Mouse (Mus musculus): Measurements from ENCODE around the gene Aspscr1. TPM values are rescaled to one million over a fixed set of nuclear protein-coding genes. Genes with fewer than 3 reads are reported as not detected.
"Not testable (repeated sequence)": the region's sequence is repeated elsewhere in the genome, so short reads cannot be mapped to it uniquely, and the experiment has no call there.

The Aspscr1 gene
- total RNA-seq, 2 experiments from 2014 or later, result 35.0 to 37.9 TPM

- DNase-seq, result no peak
- intact Hi-C loops (cut with DNase I), result no loop called here
Observed at GRCm38 (mm10) chr11:120728530-120729240, 55.9 kb downstream of the Aspscr1 start.

- intact Hi-C loops (cut with DNase I), result not testable (repeated sequence)
Observed at GRCm38 (mm10) chr11:120729432-120730050, 56.8 kb downstream of the Aspscr1 start.

GRCm38 (mm10) chr11:120730331-120730870 lies 57.6 kb downstream of the Aspscr1 start:
- intact Hi-C loops (cut with DNase I), result no loop called here
- DNase-seq, result no peak

More at GRCm38 (mm10) chr11:120729432-120730050, 56.8 kb downstream of the Aspscr1 start:
- DNase-seq, result peak in 1 of 2 experiments; percentile 31

- intact Hi-C loops (cut with DNase I), result no loop called here
- DNase-seq, result no peak
Observed at GRCm38 (mm10) chr11:120731395-120731794, 58.6 kb downstream of the Aspscr1 start.

GRCm38 (mm10) chr11:120731858-120732680 lies 59.3 kb downstream of the Aspscr1 start, which contains the start of gene Cbr2:
Cbr2 (minus strand) TSS chr11:120732114.
- DNase-seq, result peak; percentile 37 to 61
- intact Hi-C loops (cut with DNase I), result no loop called here

- intact Hi-C loops (cut with DNase I), result no loop called here
- DNase-seq, result peak; percentile 52 to 57
Observed at GRCm38 (mm10) chr11:120733521-120733920, 60.7 kb downstream of the Aspscr1 start.

- intact Hi-C loops (cut with DNase I), result no loop called here
- DNase-seq, result no peak
Observed at GRCm38 (mm10) chr11:120736424-120736823, 63.7 kb downstream of the Aspscr1 start.

GRCm38 (mm10) chr11:120740981-120741380 lies 68.2 kb downstream of the Aspscr1 start:
- intact Hi-C loops (cut with DNase I), result no loop called here
- no peak for DNase-seq

GRCm38 (mm10) chr11:120744121-120744701 lies 71.4 kb downstream of the Aspscr1 start:
- DNase-seq, result no peak
- intact Hi-C loops (cut with DNase I), result no loop called here

- DNase-seq, result no peak
- intact Hi-C loops (cut with DNase I), result no loop called here
Observed at GRCm38 (mm10) chr11:120747974-120748373, 75.2 kb downstream of the Aspscr1 start.

- peak in 1 of 2 experiments; percentile 55 for DNase-seq
- intact Hi-C loops (cut with DNase I), result no loop called here
Observed at GRCm38 (mm10) chr11:120749430-120749829, 76.7 kb downstream of the Aspscr1 start.

GRCm38 (mm10) chr11:120751606-120752005 lies 78.8 kb downstream of the Aspscr1 start:
- intact Hi-C loops (cut with DNase I), result loop anchor here (2.0 kb wide), 1 partner anchor 27 kb away; no protein-coding TSS in a partner anchor
- DNase-seq, result no peak

Small RNAs within 50 kb of the gene (microRNA-seq; reads per million reads assigned to microRNA genes)
- 0 to 3.6 reads per million in 2 experiments for gene Mir6936

Other genes with a start within 250 kb of the Aspscr1 start
- gene Nploc4, start 235.3 kb upstream of the Aspscr1 start, total RNA-seq (2021), result 10 to 100 TPM; 54.4 to 62.7 TPM
- 1 to 10 TPM in 1 of 2 experiments, under 1 TPM in 1; 0.98 to 2.5 TPM for gene Tspan10, start 230.3 kb upstream of the Aspscr1 start, total RNA-seq (2021)
- under 1 TPM; 0.53 to 0.56 TPM for gene Pde6g, start 219.5 kb upstream of the Aspscr1 start, total RNA-seq (2021)
- 10 to 100 TPM; 41.6 to 45.6 TPM for gene Oxld1, start 214.9 kb upstream of the Aspscr1 start, total RNA-seq (2021)
- 1 to 10 TPM; 5.9 to 9.4 TPM for gene Ccdc137, start 214.9 kb upstream of the Aspscr1 start, total RNA-seq (2021)
- 10 to 100 TPM; 10.3 to 12.0 TPM for gene Arl16, start 205.4 kb upstream of the Aspscr1 start, total RNA-seq (2021)
- 100 to 1,000 TPM; 222 to 244 TPM for gene Mrpl12, start 188.4 kb upstream of the Aspscr1 start, total RNA-seq (2021)
- 10 to 100 TPM; 14.1 to 15.9 TPM for gene Slc25a10, start 181.1 kb upstream of the Aspscr1 start, total RNA-seq (2021)
- gene Gcgr, start 142.3 kb upstream of the Aspscr1 start, total RNA-seq (2021), result 1 to 10 TPM; 1.7 to 2.4 TPM
- gene Mcrip1, start 123.2 kb upstream of the Aspscr1 start, total RNA-seq (2021), result 10 to 100 TPM; 53.5 to 58.1 TPM
- gene Ppp1r27, start 121.8 kb upstream of the Aspscr1 start, total RNA-seq (2021), result under 1 TPM in 1 of 2 experiments, not detected in 1; 0.39 TPM
- gene P4hb, start 99.7 kb upstream of the Aspscr1 start, total RNA-seq (2021), result 100 to 1,000 TPM; 238 to 247 TPM
- 100 to 1,000 TPM; 164 to 180 TPM for gene Arhgdia, start 91.3 kb upstream of the Aspscr1 start, total RNA-seq (2021)
- gene Alyref, start 74.6 kb upstream of the Aspscr1 start, total RNA-seq (2021), result 10 to 100 TPM; 57.8 to 59.9 TPM
- gene Anapc11, start 74.6 kb upstream of the Aspscr1 start, total RNA-seq (2021), result 10 to 100 TPM; 86.2 to 87.5 TPM
- not detected for gene Npb, start 64.5 kb upstream of the Aspscr1 start, total RNA-seq (2021)
- gene Pcyt2, start 55.0 kb upstream of the Aspscr1 start, total RNA-seq (2021), result 10 to 100 TPM; 47.7 to 49.4 TPM
- 10 to 100 TPM; 10.8 to 12.3 TPM for gene Sirt7, start 47.7 kb upstream of the Aspscr1 start, total RNA-seq (2021)
- gene Mafg, start 39.4 kb upstream of the Aspscr1 start, total RNA-seq (2021), result 10 to 100 TPM; 33.7 to 41.0 TPM
- gene Pycr1, start 29.2 kb upstream of the Aspscr1 start, total RNA-seq (2021), result 1 to 10 TPM; 1.9 to 2.1 TPM
- 10 to 100 TPM; 51.4 to 58.5 TPM for gene Myadml2, start 24.8 kb upstream of the Aspscr1 start, total RNA-seq (2021)
- gene Notum, start 11.8 kb upstream of the Aspscr1 start, total RNA-seq (2021), result under 1 TPM in 1 of 2 experiments, not detected in 1; 0.27 TPM
- gene Cenpx, start 40.8 kb downstream of the Aspscr1 start, total RNA-seq (2021), result 10 to 100 TPM; 35.4 to 36.4 TPM
- gene Lrrc45, start 41.0 kb downstream of the Aspscr1 start, total RNA-seq (2021), result 10 to 100 TPM in 1 of 2 experiments, 1 to 10 TPM in 1; 9.2 to 10.9 TPM
- 1 to 10 TPM; 1.3 to 1.6 TPM for gene Rac3, start 48.5 kb downstream of the Aspscr1 start, total RNA-seq (2021)
- 1 to 10 TPM; 3.1 to 5.8 TPM for gene Dcxr, start 54.3 kb downstream of the Aspscr1 start, total RNA-seq (2021)
- 10 to 100 TPM; 18.6 to 53.1 TPM for gene Cbr2, start 59.1 kb downstream of the Aspscr1 start, total RNA-seq (2021)
- gene Hmga1b, start 89.8 kb downstream of the Aspscr1 start, total RNA-seq (2021), result 10 to 100 TPM; 23.8 to 68.1 TPM
- 10 to 100 TPM; 11.8 to 12.0 TPM for gene Rfng, start 111.2 kb downstream of the Aspscr1 start, total RNA-seq (2021)
- 10 to 100 TPM; 56.9 to 57.5 TPM for gene Gps1, start 111.3 kb downstream of the Aspscr1 start, total RNA-seq (2021)
- 10 to 100 TPM; 31.2 to 34.1 TPM for gene Dus1l, start 123.4 kb downstream of the Aspscr1 start, total RNA-seq (2021)
- gene Fasn, start 151.6 kb downstream of the Aspscr1 start, total RNA-seq (2021), result 10 to 100 TPM; 23.0 to 23.2 TPM

Data from heart, postnatal 14 days (tissue).